Mouse (Mus musculus) embryonic facial prominence, embryonic 13.5 days (tissue): ENCODE measurements at regions not wholly inside any gene's neighbourhood (a gene's known extent, or its start where the extent isn't known, plus 50 kb on each side); places are given as distances from the start of the nearest gene placed in this dataset.

Experiments
- microRNA counts: library from miRNA; unstranded; fragments of <30 nt; microRNA quantifications from one replicate; lab custom pipeline; 2016
- microRNA-seq: library from miRNA; unstranded; fragments of <30 nt; microRNA quantifications from one replicate; pipeline ENCODE4, GENCODE M21; 2016

MicroRNA genes in the stretch of these regions (microRNA counts, 519-probe panel; counts per million panel counts)
- microRNA mmu-miR-181a (lab: Ali Mortazavi, UCI), result 5,345 counts per million, percentile 97 among the panel's probes with 10 or more counts
- 2,512 counts per million, percentile 61 among the panel's probes with 10 or more counts for microRNA mmu-miR-181b+mmu-miR-181d (lab: Ali Mortazavi, UCI)

Small RNAs in the stretch of these regions (microRNA-seq; reads per million reads assigned to microRNA genes)
- gene Mir181a-1 (4,303 reads per million, percentile 89 among the genes with 10 or more reads in this experiment), gene Mir181b-1 (30.9 reads per million, percentile 41 among the genes with 10 or more reads in this experiment)
